ENCODE assay signal across 8 mouse cellular contexts in genomic region chr11:98412273-98412796, GRCm38 (mm10). TPM values are rescaled to one million over a fixed set of nuclear protein-coding genes. Genes with fewer than 3 reads are reported as not detected.
A peak's percentile ranks its signal among the peaks of the same experiment; 100 is the strongest.
DNase-seq lines count a peak whose midpoint lies in the region; ATAC-seq lines count a peak whose summit lies in the region.

Gene Erbb2, plus strand, starts transcription at chr11:98412470.

- peak within 1 kb of the TSS; percentile 75 for H3K9ac ChIP-seq in forebrain, embryonic 13.5 days
- peak within 1 kb of the TSS; percentile 72 for H3K9ac ChIP-seq in limb, embryonic 11.5 days (ENCODE audit: low read length)
- H3K9ac ChIP-seq in midbrain, embryonic 15.5 days: peak within 1 kb of the TSS; percentile 58

- peaks cover 40% of the 10 kb centered on the region for H3K4me1 ChIP-seq in forebrain, embryonic 13.5 days
- peaks cover 16% of the 10 kb centered on the region for H3K4me1 ChIP-seq in limb, embryonic 11.5 days (ENCODE audit: control insufficient read depth, insufficient read depth, low read length)
- peaks cover 22% of the 10 kb centered on the region for H3K4me1 ChIP-seq in midbrain, embryonic 15.5 days

- WGBS in forebrain, embryonic 13.5 days: under 1% methylated on average over 36 of the region's 49 CpGs
- under 1% methylated on average over 35 of the region's 49 CpGs for WGBS in limb, embryonic 11.5 days
- WGBS in midbrain, embryonic 15.5 days: 2% methylated on average over 42 of the region's 49 CpGs

- peak within 1 kb of the TSS; percentile 41 for H3K27ac ChIP-seq in forebrain, embryonic 13.5 days
- peak within 1 kb of the TSS; percentile 76 for H3K27ac ChIP-seq in limb, embryonic 11.5 days (replicated peaks; ENCODE audit: low read depth, low read length)
- H3K27ac ChIP-seq in midbrain, embryonic 15.5 days: peak within 1 kb of the TSS; percentile 74

- peak within 1 kb of the TSS; percentile 99 for H3K4me2 ChIP-seq in forebrain, embryonic 13.5 days
- peak within 1 kb of the TSS; percentile 57 for H3K4me2 ChIP-seq in limb, embryonic 11.5 days (ENCODE audit: low read depth, severe bottlenecking)
- H3K4me2 ChIP-seq in midbrain, embryonic 15.5 days: peak within 1 kb of the TSS; percentile 99

- peak; percentile 82 for DNase-seq in 3T3-L1 (ENCODE audit: low read depth, low spot score)
- peak; percentile 96 for DNase-seq in ZHBTc4 (ENCODE audit: low read depth, low spot score)
- DNase-seq in heart, postnatal 36 days: peak; percentile 67 to 78
- peak; percentile 86 for DNase-seq in limb, embryonic 11.5 days (ENCODE audit: low spot score)
- peak; percentile 65 for DNase-seq in urinary bladder, postnatal 25 days (ENCODE audit: low spot score)

- H3K9me3 ChIP-seq in forebrain, embryonic 13.5 days (replicated peaks): no peaks in the 10 kb centered on the region
- no peaks in the 10 kb centered on the region for H3K9me3 ChIP-seq in limb, embryonic 11.5 days (ENCODE audit: control insufficient read depth, low read length)
- H3K9me3 ChIP-seq in midbrain, embryonic 15.5 days: no peaks in the 10 kb centered on the region

- ATAC-seq in forebrain, embryonic 13.5 days: peak; percentile 68
- ATAC-seq in limb, embryonic 11.5 days (ENCODE audit: insufficient number of reproducible peaks, low FRiP score, low TSS enrichment, low read depth): peak; percentile 75; the same call in 1 of the 2 replicates
- peak; percentile 54; the same call in 1 of the 2 replicates for ATAC-seq in midbrain, embryonic 15.5 days (replicated peaks)
- no peak for ATAC-seq in erythroid progenitor cell, adult 5-6 weeks (replicated peaks; ENCODE audit: low FRiP score, poor library complexity, severe bottlenecking)

- H3K36me3 ChIP-seq in forebrain, embryonic 13.5 days (ENCODE audit: poor library complexity, severe bottlenecking): no peaks in the 10 kb centered on the region
- no peaks in the 10 kb centered on the region for H3K36me3 ChIP-seq in limb, embryonic 11.5 days (ENCODE audit: control insufficient read depth, insufficient read depth, low read length)
- no peaks in the 10 kb centered on the region for H3K36me3 ChIP-seq in midbrain, embryonic 15.5 days (replicated peaks)

- intact Hi-C loops in heart, postnatal 36 days (cut with DNase I): loop anchor here (2.0 kb wide), 1 partner anchor 26 kb away; the partner anchor contains the start of gene Mien1

- peaks cover 41% of the 10 kb centered on the region for H3K27me3 ChIP-seq in forebrain, embryonic 13.5 days
- H3K27me3 ChIP-seq in limb, embryonic 11.5 days (ENCODE audit: control insufficient read depth, insufficient read depth, low read length): peaks cover 4% of the 10 kb centered on the region; the same call in 1 of the 2 replicates
- peaks cover 25% of the 10 kb centered on the region for H3K27me3 ChIP-seq in midbrain, embryonic 15.5 days (replicated peaks)

- H3K4me3 ChIP-seq in forebrain, embryonic 13.5 days: peak within 1 kb of the TSS; percentile 62
- H3K4me3 ChIP-seq in limb, embryonic 11.5 days (ENCODE audit: low read depth, low read length): peak within 1 kb of the TSS; percentile 72
- H3K4me3 ChIP-seq in midbrain, embryonic 15.5 days: peak within 1 kb of the TSS; percentile 59

RNA-seq across cellular contexts. Expression of gene Erbb2, which starts in this region (rescaled TPM):
- 6.7 and 7.4 TPM in 2 replicates for polyA plus RNA-seq in forebrain, embryonic 13.5 days (2015; fragmentation: Nextera tagmentation; extraction: Ambion mirVana)
- 10 to 100 TPM in 1 of 2 experiments, 1 to 10 TPM in 1; 7.2 to 10.6 TPM for total RNA-seq in heart, postnatal 36 days (2021)
- polyA plus RNA-seq in limb, embryonic 11.5 days (2014; fragmentation: Nextera tagmentation; extraction: Ambion mirVana): 29.6 and 30.5 TPM in 2 replicates
- polyA plus RNA-seq in midbrain, embryonic 15.5 days (2015; fragmentation: Nextera tagmentation; extraction: Ambion mirVana): 6.8 and 7.7 TPM in 2 replicates
- not detected in 2 replicates for total RNA-seq in erythroid progenitor cell, adult 5-6 weeks (2015; ENCODE audit: low replicate concordance)
- total RNA-seq in erythroid progenitor cell, adult 5-6 weeks (2017; ENCODE audit: low replicate concordance): 0.39 TPM in 1 of 2 replicates, not detected in the other

Comparison
In these comparisons a context has a peak if more than half of its experiments do, and no peak if none do; other contexts are left out.
1. RNA of gene Erbb2 (total RNA-seq): 7.2 to 10.6 TPM in heart, postnatal 36 days; 0.39 TPM in erythroid progenitor cell, adult 5-6 weeks; every median in the first group is over 4 times any median in the second.
2. Peak in every context shown above with its lines, with median percentiles within 50 percentile points of each other: DNase-seq, H3K27ac ChIP-seq, H3K4me2 ChIP-seq, H3K4me3 ChIP-seq and H3K9ac ChIP-seq.